Mouse (Mus musculus) midbrain, embryonic 10.5 days (tissue): ENCODE measurements around the gene Ndufc1. TPM values are rescaled to one million over a fixed set of nuclear protein-coding genes. Genes with fewer than 3 reads are reported as not detected.
"Not testable (repeated sequence)": the region's sequence is repeated elsewhere in the genome, so short reads cannot be mapped to it uniquely, and the experiment has no call there.

Source experiments
- DNase-seq: peaks from one replicate; pipeline ENCODE4 v3.0.0-alpha.2; 2017; ENCODE audit warnings: low spot score
- H3K27ac ChIP-seq: fragments of 300-500 bp; sonication (generic); replicated peaks from 2 replicates; pipeline ENCODE4 v1.5.1; 2016; ENCODE audit warnings: mild to moderate bottlenecking
- H3K27me3 ChIP-seq: fragments of 300-500 bp; sonication (generic); 2 replicates; pipeline ENCODE4 v1.6.1; 2016; ENCODE audit warnings: low read depth, mild to moderate bottlenecking; ENCODE audit not compliant: poor library complexity, severe bottlenecking
- H3K36me3 ChIP-seq: fragments of 300-500 bp; sonication (generic); 2 replicates; pipeline ENCODE4 v1.6.1; 2016; ENCODE audit warnings: mild to moderate bottlenecking, moderate library complexity
- H3K4me1 ChIP-seq: fragments of 300-500 bp; sonication (generic); 2 replicates; pipeline ENCODE4 v1.6.1; 2016
- H3K4me3 ChIP-seq: fragments of 300-500 bp; sonication (generic); 2 replicates; pipeline ENCODE4 v1.5.1; 2016; ENCODE audit warnings: mild to moderate bottlenecking, moderate library complexity
- H3K9me3 ChIP-seq: fragments of 300-500 bp; sonication (generic); replicated peaks from 2 replicates; pipeline ENCODE4 v1.6.1; 2016; ENCODE audit warnings: mild to moderate bottlenecking
- WGBS: fragments of 180-500 bp; shearing (Covaris S2); methylation state at CpG from one replicate; pipeline ENCODE4 v1.1.7; 2016; 5-methylcytosine and 5-hydroxymethylcytosine counted together
- polyA plus RNA-seq: library from polyadenylated mRNA; unstranded; fragments of >200 nt; fragmentation: Nextera tagmentation; extraction: Ambion mirVana; gene quantifications from 2 replicates; pipeline ENCODE4 v1.2.1, GENCODE M21; 2016

Gene Ndufc1
- polyA plus RNA-seq, 1 experiment from 2014 or later, result 718 TPM

- Histone ChIP-seq H3K4me1 (peaks cover 14% of the 10 kb centered on the region), H3K9me3 (no peaks in the 10 kb centered on the region), H3K27me3 (peaks cover 53% of the 10 kb centered on the region), H3K27ac (no peak overlapping the region), H3K4me3 (peak overlapping the region; percentile 73), H3K36me3 (no peaks in the 10 kb centered on the region)
- peak; percentile 76 for DNase-seq
- under 1% methylated on average over 15 of the region's 15 CpGs for WGBS
These were observed 50.6 kb downstream of the Ndufc1 start for GRCm38 (mm10) chr3:51358181-51358580.

GRCm38 (mm10) chr3:51357624-51358023 lies 51.2 kb downstream of the Ndufc1 start:
- H3K4me1 ChIP-seq, result peaks cover 14% of the 10 kb centered on the region
- peak overlapping the region; percentile 73 for H3K4me3 ChIP-seq
- H3K36me3 ChIP-seq, result no peaks in the 10 kb centered on the region
- peak; percentile 47 for DNase-seq
- H3K27me3 ChIP-seq, result peaks cover 49% of the 10 kb centered on the region
- H3K27ac ChIP-seq, result no peak overlapping the region
- H3K9me3 ChIP-seq, result no peaks in the 10 kb centered on the region
- WGBS, result 8% methylated on average over 14 of the region's 14 CpGs

GRCm38 (mm10) chr3:51357078-51357477 lies 51.7 kb downstream of the Ndufc1 start:
- Histone ChIP-seq H3K4me3 (no peak overlapping the region), H3K27me3 (peaks cover 47% of the 10 kb centered on the region), H3K36me3 (no peaks in the 10 kb centered on the region), H3K27ac (no peak overlapping the region), H3K4me1 (peaks cover 14% of the 10 kb centered on the region), H3K9me3 (no peaks in the 10 kb centered on the region)
- DNase-seq, result no peak
- 50% methylated on average over 5 of the region's 5 CpGs for WGBS

GRCm38 (mm10) chr3:51354956-51355355 lies 53.8 kb downstream of the Ndufc1 start:
- WGBS, result 89% methylated on average over 6 of the region's 6 CpGs
- not testable (repeated sequence) for DNase-seq, H3K9me3 ChIP-seq, H3K4me3 ChIP-seq, H3K36me3 ChIP-seq, H3K27ac ChIP-seq
- Histone ChIP-seq H3K4me1 (peaks cover 11% of the 10 kb centered on the region), H3K27me3 (peaks cover 27% of the 10 kb centered on the region)

Other genes starting within 250 kb of the Ndufc1 start
- gene Noct, start 184.5 kb downstream of the Ndufc1 start, polyA plus RNA-seq, result 9.3 and 9.8 TPM in 2 replicates
- gene Elf2, start 68.3 kb downstream of the Ndufc1 start, polyA plus RNA-seq, result 37.9 and 40.5 TPM in 2 replicates
- gene Mgarp, start 12.2 kb downstream of the Ndufc1 start, polyA plus RNA-seq, result 35.9 and 39.2 TPM in 2 replicates
- gene Naa15, start 6.2 kb upstream of the Ndufc1 start, polyA plus RNA-seq, result 58.8 and 63.4 TPM in 2 replicates
- 12.8 and 14.1 TPM in 2 replicates for gene Rab33b, start 74.9 kb upstream of the Ndufc1 start, polyA plus RNA-seq
- 2.8 TPM in 2 replicates for gene Setd7, start 151.9 kb upstream of the Ndufc1 start, polyA plus RNA-seq